Mouse (Mus musculus) heart, adult 2 months (tissue): ENCODE measurements around the gene Tmem51.

Experiments used
- CTCF ChIP-seq: fragments of 200-600 bp; IDR thresholded peaks from 2 replicates; pipeline ENCODE4 v1.8.1; 2022; ENCODE audit warnings: antibody characterized with exemption, mild to moderate bottlenecking, moderate library complexity
- EP300 ChIP-seq: fragments of 200-500 bp; IDR thresholded peaks from 2 replicates; pipeline ENCODE4 v1.6.1; 2011; ENCODE audit warnings: low read depth, low read length, control low read depth; ENCODE audit not compliant: insufficient read depth
- POLR2A ChIP-seq: fragments of 200-500 bp; IDR thresholded peaks from 2 replicates; pipeline ENCODE4 v1.6.1; 2011; ENCODE audit warnings: mild to moderate bottlenecking, low read depth, low read length, control low read depth; ENCODE audit not compliant: insufficient read depth

- TF ChIP-seq POLR2A = no peak
- TF ChIP-seq EP300 = no peak
- TF ChIP-seq CTCF = no peak
Measured at GRCm38 (mm10) chr4:142061485-142062240, 22.4 kb downstream of the Tmem51 start.
